Mouse (Mus musculus): ENCODE measurements around the gene Zfp148.
A peak's percentile ranks its signal among the peaks of the same experiment; 100 is the strongest.
"Not testable (repeated sequence)": the region's sequence is repeated elsewhere in the genome, so short reads cannot be mapped to it uniquely, and the experiment has no call there.

Zfp148 gene

DNA sequence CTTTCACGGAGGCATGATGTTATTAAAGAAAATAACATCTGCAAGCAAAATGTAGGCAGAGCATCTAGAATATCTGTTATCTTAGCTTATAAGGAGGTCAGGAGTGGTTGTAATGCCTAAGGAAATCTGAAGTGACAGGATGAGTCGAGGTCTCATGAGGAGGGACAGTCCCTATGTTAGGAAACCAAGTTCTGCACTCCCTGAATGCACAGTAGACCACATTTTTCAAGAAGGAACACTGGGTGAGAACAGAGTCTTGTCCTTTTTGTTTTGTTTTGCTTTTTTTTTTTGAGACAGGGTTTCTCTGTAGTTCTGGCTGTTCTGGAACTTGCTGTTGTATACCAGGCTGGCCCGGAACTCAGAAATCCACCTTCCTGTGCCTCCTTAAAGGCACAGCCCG lies 1.7 kb downstream of the Zfp148 start:
- DNase-seq, result no peak

DNA sequence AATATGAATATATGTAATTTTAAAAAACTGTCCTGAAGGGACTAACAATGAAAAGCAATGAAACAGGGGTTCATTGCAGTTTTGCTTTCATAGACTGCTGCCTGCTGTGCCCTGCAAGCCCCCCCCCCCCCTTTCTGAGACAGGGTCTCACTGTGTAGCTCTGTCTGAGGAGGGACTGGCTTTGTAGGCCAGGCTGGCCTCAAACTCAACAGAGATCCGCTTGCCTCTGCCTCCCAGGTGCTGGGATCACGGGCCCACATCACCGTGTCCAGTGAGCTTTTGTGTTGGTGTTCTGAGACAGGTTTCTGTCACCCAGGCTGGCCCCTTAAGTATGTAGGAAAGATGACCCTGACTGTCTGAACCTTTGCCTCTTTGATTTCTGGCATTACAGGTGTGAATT lies 2.9 kb downstream of the Zfp148 start:
- no peak for DNase-seq

GRCm38 (mm10) chr16:33384057-33384456 lies 3.4 kb downstream of the Zfp148 start:
- not testable (repeated sequence) for DNase-seq

GRCm38 (mm10) chr16:33387013-33387412 lies 6.4 kb downstream of the Zfp148 start:
- DNase-seq, result no peak

DNA sequence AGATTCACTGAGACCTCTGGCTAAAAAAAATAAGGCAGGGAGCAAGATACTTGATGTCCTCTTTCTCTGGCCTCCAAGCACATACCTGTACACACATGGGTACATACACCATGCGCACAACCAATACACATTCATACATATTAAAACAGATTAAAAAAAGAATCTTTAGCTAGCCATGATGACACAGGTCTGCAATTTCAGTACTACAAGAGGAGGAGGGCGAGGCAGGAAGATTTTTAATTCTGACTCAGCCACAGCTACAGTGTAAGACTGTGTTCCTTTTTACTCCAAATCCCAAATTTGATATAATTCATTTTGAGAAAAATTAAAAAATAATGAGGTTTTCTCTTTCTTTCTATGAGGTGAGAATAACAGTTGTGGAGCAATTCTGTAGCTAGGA lies 6.8 kb downstream of the Zfp148 start:
- DNase-seq, result no peak

DNA sequence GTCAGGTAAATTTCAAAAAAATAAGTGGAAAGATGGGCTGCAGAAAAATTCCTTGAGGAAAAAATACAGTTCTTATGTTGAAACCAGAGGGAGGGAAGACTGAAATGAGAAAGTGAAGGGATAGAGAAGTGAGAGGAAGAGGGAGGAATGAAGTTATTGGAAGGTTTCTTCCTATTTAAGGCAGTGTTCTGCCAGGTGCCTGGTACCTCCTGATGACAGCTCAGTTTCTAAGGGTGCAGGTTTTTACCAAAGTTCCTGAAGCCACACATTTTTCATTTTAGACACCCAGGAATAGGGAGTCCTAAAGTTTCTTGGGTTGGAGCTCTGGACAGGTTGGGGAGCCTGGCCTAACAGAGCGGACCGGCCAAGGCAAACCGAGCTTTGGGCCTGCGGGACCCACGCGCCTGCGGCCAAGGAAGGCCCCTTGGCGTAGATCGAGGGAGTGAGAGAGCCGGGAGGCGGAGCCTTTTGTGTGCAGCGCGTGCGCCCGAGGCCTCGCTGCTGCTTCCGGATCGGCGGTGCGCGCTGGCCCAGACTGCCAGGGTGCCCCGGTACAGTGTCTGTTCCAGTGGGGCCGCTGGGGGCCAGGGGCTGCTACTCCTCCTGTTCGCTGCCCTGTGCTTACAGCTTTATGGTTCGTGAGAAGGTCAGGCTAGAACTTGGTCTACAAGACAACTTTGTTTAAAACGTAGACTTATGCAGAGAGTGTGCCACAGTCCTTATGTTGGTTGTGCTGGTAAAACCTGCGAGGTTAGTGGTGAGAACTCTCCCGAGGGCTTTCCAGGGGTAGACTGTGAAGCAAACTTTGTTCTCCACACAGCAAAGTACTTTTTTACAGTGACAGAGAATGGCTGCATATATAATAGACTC lies 19.5 kb downstream of the Zfp148 start:
- no peak for DNase-seq

DNA sequence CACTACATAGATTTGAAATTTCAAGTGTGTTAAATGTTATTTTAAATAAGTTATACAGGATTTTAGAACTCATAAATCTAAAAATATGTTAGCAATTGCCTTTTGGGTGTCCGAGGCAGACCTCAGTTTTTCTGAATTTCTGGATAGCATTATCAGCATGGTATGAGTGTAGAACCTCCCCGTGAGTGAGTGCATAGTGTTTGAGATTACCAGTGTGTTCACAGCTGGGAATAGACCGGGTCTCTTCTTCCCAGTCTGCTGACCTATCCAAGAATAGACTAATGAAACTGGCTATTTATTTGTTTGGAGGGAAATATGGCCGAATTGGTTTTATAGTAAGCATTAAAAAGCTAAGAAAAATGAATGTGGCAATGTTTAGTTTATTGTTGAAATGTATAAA lies 20.3 kb downstream of the Zfp148 start:
- no peak for DNase-seq

- no peak for DNase-seq
Measured at GRCm38 (mm10) chr16:33403258-33403657, 22.6 kb downstream of the Zfp148 start.

GRCm38 (mm10) chr16:33404055-33404454 lies 23.4 kb downstream of the Zfp148 start:
- DNase-seq, result no peak

DNA sequence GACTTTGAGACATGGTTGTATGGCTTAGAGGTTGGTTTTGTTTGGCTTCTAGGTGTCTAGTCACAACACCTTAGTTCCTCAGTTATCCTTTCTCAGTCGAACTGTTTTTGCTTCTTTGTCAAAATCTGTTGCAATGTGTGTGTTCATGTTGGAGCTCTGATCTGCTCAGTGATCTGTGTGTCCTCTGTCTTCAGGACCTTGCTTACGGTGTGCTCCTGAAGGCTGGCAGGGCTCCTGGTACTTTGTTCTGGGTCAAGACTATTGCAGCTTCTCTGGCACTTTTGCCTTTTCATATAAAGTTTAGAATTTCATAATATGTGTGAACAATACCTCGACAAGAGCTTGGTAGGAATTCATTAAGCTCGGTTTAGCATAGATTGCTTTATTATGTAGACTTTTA lies 24.9 kb downstream of the Zfp148 start:
- DNase-seq, result no peak

GRCm38 (mm10) chr16:33410151-33410550 lies 29.5 kb downstream of the Zfp148 start:
- DNase-seq, result peak; percentile 32

- no peak for DNase-seq
Measured at GRCm38 (mm10) chr16:33410605-33411004, 30.0 kb downstream of the Zfp148 start.

DNA sequence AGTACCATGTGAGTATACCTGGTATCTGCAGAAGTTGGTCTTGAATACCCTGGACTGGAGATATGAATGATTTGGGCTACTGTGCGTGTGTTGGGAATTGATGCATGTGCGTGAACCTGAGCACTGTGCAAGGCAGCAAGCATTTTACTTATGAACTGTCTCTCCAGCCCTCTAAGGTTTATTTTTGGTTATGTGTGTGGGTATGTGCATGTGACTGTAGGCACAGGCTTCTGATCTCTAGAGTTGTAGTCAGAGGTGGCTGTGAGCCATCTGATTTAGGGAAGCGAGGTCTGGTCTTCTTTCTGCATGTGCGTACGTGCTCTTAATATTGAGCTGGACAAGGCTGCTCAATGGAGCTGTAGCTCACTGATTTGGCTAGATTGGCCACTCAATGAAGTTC lies 33.6 kb downstream of the Zfp148 start:
- DNase-seq, result no peak

DNA sequence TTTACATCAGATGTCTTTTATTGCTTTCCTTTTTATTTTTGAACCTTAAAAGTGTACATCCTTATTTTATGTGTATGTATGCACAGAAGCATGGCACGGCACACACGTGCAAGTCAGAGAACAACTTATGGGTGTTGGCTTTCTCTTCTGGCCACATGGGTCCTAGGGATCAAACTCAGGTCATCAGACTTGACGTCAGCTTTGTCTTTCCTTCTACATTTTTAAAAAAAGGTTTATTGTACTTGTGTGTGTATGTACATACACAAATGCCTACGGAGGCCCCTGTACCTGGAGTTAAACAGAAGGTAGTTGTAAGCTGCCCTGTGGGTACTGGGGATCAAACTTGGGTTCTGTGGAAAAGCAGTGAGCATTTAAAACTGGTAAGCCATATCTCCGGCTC lies 35.0 kb downstream of the Zfp148 start:
- DNase-seq, result no peak

DNA sequence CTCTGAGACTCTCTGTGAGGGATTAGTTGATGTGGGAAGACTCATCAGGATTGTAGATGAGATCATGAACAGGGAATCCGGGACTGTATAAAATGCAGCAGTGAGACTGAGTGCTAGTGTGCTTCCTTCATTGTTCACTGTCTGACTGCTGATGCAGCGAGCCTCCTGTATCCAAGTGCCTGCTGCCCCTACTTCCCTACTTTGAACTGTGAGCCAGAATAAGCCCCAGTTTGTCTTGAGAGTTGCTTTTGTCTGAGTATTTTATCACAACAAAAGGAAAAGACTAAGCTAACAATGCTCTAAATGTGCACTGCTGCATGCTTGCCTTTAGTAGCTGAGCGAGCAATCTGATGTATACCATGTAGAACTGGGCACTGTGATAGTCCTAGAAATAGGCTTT lies 47.7 kb downstream of the Zfp148 start:
- no peak for DNase-seq

GRCm38 (mm10) chr16:33431660-33432059 lies 51.0 kb downstream of the Zfp148 start:
- no peak for DNase-seq

GRCm38 (mm10) chr16:33441065-33441464 lies 60.4 kb downstream of the Zfp148 start:
- no peak for DNase-seq

- DNase-seq, result no peak
Measured at GRCm38 (mm10) chr16:33446830-33447229, 66.2 kb downstream of the Zfp148 start.

DNA sequence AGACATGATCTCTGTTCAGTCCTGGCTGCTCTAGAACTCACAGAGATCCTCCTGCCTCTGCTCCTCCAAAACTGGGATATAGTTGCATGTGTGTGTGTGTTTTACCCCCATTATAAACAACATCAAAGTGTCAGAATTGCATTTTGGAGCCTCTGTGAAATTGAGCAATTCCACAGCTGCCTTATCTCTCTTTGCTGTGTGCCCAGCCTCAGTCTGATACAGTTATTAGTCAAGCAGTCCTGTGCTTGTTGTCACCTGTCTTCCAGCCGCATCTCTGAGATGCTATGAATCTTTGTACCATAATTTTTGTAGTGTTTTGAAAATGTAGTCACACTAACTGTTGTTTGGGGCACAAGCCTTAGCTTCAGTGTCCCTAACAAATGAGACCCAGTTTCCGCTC lies 73.2 kb downstream of the Zfp148 start:
- no peak for DNase-seq

- no peak for DNase-seq
Measured at GRCm38 (mm10) chr16:33454306-33454705, 73.7 kb downstream of the Zfp148 start.

- DNase-seq, result no peak
Measured at GRCm38 (mm10) chr16:33455263-33455910, 74.8 kb downstream of the Zfp148 start.

- DNase-seq, result no peak
Measured at GRCm38 (mm10) chr16:33459101-33459500, 78.5 kb downstream of the Zfp148 start.

DNA sequence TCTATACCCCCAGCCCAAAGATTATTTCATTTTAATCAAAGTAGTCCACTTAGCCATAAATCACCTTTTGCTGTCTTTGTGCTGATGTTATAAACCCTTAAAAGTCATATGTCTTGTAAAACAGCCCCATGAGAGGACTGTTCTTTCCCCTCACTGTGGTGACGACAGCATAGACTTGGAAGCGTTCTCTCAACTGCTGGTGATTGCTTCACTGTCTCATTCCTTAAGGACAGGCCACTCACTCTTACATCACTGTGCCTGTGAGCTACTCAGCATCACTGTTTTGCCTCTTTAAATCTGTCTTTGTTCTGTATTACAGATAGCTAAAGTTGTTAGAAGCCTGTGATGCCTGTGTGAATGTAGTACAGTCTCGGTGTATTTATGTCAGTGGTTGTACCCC lies 80.8 kb downstream of the Zfp148 start:
- DNase-seq, result no peak

- DNase-seq, result no peak
Measured at GRCm38 (mm10) chr16:33464509-33465241, 84.0 kb downstream of the Zfp148 start.

Data from cerebellum, adult 11 months (tissue).